Mouse (Mus musculus) lung, postnatal 0 days (tissue): ENCODE measurements around the gene Cnpy1.

ENCODE experiments used
- CTCF ChIP-seq: IDR thresholded peaks from 2 replicates; pipeline ENCODE4 v1.5.1; 2016; ENCODE audit warnings: antibody characterized with exemption, mild to moderate bottlenecking
- EP300 ChIP-seq: IDR thresholded peaks from 2 replicates; pipeline ENCODE4 v1.6.1; 2016; ENCODE audit warnings: antibody characterized with exemption, mild to moderate bottlenecking, control low read depth

DNA sequence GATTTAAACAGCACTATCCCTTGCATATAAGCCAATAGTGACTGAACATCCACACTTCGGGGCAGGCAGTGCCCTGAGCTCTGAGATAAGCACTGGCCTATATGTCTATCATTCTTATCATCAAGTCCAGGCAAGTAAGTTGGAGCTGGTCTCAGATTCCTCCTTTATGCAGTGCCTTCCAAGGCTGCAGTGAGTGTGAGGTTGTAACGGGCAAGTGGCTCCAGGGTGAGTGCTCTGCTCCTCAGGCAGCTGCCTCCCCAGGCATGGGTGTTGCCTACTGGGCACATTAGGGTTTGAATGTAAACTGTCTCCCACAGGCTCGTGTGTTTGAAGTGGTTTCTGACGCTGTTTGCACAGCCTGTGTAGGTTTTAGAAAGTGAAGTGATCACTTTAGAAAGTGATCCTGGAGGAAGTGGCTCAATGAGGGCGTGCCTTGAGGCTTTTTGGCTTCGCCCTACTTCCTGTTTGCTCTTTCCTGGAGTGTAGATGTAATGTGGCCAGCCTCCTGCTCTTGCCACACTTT lies 23.9 kb upstream of the Cnpy1 start:
- no peak for TF ChIP-seq EP300
- no peak for TF ChIP-seq CTCF
